Mouse (Mus musculus) MEL (cell line): ENCODE results near the gene P2rx4.

Experiments used
- CTCF ChIP-seq, 3 experiments: IDR thresholded peaks in 2 of 3; conservative IDR thresholded peaks in 1 of 3; 2 replicates each; pipeline ENCODE4 v1.5.1; 2011 to 2012; ENCODE audit warnings: low read length in 3 of 3, low read depth in 2 of 3, mild to moderate bottlenecking in 2 of 3, improper control_type of control experiment in 1 of 3, inconsistent platforms in 1 of 3, mixed read lengths in 1 of 3, moderate library complexity in 1 of 3; ENCODE audit not compliant: control insufficient read depth in 1 of 3, insufficient read depth in 1 of 3, poor library complexity in 1 of 3, severe bottlenecking in 1 of 3
- GABPA ChIP-seq: IDR thresholded peaks from 2 replicates; pipeline ENCODE4 v1.6.1; 2012; ENCODE audit warnings: low read depth, mild to moderate bottlenecking, inconsistent platforms, low read length, improper control_type of control experiment, moderate library complexity
- MAX ChIP-seq: IDR thresholded peaks from 2 replicates; pipeline ENCODE4 v1.6.1; 2011; ENCODE audit warnings: low read length, improper control_type of control experiment

DNA sequence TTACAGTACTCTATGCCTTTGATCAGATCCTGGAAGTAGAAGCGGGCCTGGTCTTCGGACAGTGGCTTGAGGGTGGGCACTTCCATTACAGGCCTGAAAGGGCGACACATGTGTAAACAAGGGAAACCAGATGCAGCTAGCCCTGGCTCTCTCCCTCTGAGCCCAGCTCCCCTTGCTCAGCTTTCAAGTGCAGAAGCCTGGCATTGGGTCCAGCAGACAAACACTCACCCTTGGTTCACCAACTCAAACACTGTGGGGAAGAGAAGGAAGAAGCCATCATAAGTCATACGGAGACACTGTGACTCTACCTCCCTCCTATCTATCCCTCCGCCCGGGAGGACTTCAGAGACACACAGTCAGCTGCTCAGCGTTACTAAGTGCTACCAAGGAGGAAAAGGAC lies 40.6 kb downstream of the P2rx4 start:
- TF ChIP-seq GABPA (no peak), CTCF (IDR thresholded peaks at IDR 0.05 in 2 of 3, conservative IDR thresholded peaks at IDR 0.05 in 1 of 3; ENCODE audit: control insufficient read depth in 1 of 3, insufficient read depth in 1 of 3, low read depth in 2 of 3, low read length in 3 of 3, poor library complexity in 1 of 3, severe bottlenecking in 1 of 3) (no peak), MAX (no peak)
